Mouse (Mus musculus): Measurements from ENCODE around the gene Vwa3a. TPM values are rescaled to one million over a fixed set of nuclear protein-coding genes. Genes with fewer than 3 reads are reported as not detected.
"Not testable (repeated sequence)": the region's sequence is repeated elsewhere in the genome, so short reads cannot be mapped to it uniquely, and the experiment has no call there.

Gene Vwa3a
- 0.07 and 0.12 TPM in 2 replicates for polyA plus RNA-seq (2016; fragmentation: Nextera tagmentation; extraction: Ambion mirVana)

GRCm38 (mm10) chr7:120739018-120739417 is at the start of gene Vwa3a:
Gene Vwa3a, plus strand, starts transcription at chr7:120739318.
- peaks cover 15% of the 10 kb centered on the region for H3K4me1 ChIP-seq
- WGBS, result 78% methylated on average over 6 of the region's 6 CpGs
- DNase-seq (ENCODE audit: low spot score), result no peak

GRCm38 (mm10) chr7:120690634-120691033 is 48.5 kb upstream of the Vwa3a start:
- Histone ChIP-seq H3K9me3 (replicated peaks) (no peaks in the 10 kb centered on the region), H3K36me3 (peaks cover 26% of the 10 kb centered on the region), H3K27me3 (ENCODE audit: low read depth, poor library complexity, severe bottlenecking) (no peaks in the 10 kb centered on the region), H3K4me1 (peaks cover 8% of the 10 kb centered on the region), H3K27ac (replicated peaks) (no peak overlapping the region), H3K4me3 (no peak overlapping the region)
- no peak for DNase-seq (ENCODE audit: low spot score)
- 70% methylated on average over 4 of the region's 4 CpGs for WGBS

More at GRCm38 (mm10) chr7:120739018-120739417, at the start of gene Vwa3a:
- Histone ChIP-seq H3K27ac (replicated peaks) (peak within 1 kb of the TSS; percentile 52; the same call in 1 of the 2 replicates), H3K9me3 (replicated peaks) (no peaks in the 10 kb centered on the region), H3K4me3 (no peak within 1 kb of the TSS), H3K36me3 (peaks cover 6% of the 10 kb centered on the region), H3K27me3 (ENCODE audit: low read depth, poor library complexity, severe bottlenecking) (no peaks in the 10 kb centered on the region)

- peaks cover 36% of the 10 kb centered on the region for H3K36me3 ChIP-seq
- DNase-seq (ENCODE audit: low spot score), result no peak
- no peaks in the 10 kb centered on the region for H3K27me3 ChIP-seq (ENCODE audit: low read depth, poor library complexity, severe bottlenecking)
- peaks cover 10% of the 10 kb centered on the region for H3K4me1 ChIP-seq
- no peaks in the 10 kb centered on the region for H3K9me3 ChIP-seq (replicated peaks)
- 96% methylated on average over 5 of the region's 5 CpGs for WGBS
- no peak overlapping the region for H3K27ac ChIP-seq (replicated peaks)
- H3K4me3 ChIP-seq, result no peak overlapping the region
Observed at GRCm38 (mm10) chr7:120693831-120694375, 45.2 kb upstream of the Vwa3a start.

GRCm38 (mm10) chr7:120695196-120695595 is 43.9 kb upstream of the Vwa3a start:
- WGBS, result 32% methylated on average over 6 of the region's 6 CpGs
- H3K4me3 ChIP-seq, result no peak overlapping the region
- no peak for DNase-seq (ENCODE audit: low spot score)
- peaks cover 10% of the 10 kb centered on the region for H3K4me1 ChIP-seq
- H3K36me3 ChIP-seq, result peaks cover 33% of the 10 kb centered on the region
- H3K27me3 ChIP-seq (ENCODE audit: low read depth, poor library complexity, severe bottlenecking), result no peaks in the 10 kb centered on the region
- no peak overlapping the region for H3K27ac ChIP-seq (replicated peaks)
- no peaks in the 10 kb centered on the region for H3K9me3 ChIP-seq (replicated peaks)

GRCm38 (mm10) chr7:120695641-120696040 is 43.5 kb upstream of the Vwa3a start:
- Histone ChIP-seq H3K4me1 (peaks cover 10% of the 10 kb centered on the region), H3K36me3 (peaks cover 29% of the 10 kb centered on the region), H3K27me3 (ENCODE audit: low read depth, poor library complexity, severe bottlenecking) (no peaks in the 10 kb centered on the region), H3K9me3 (replicated peaks) (no peaks in the 10 kb centered on the region), H3K4me3 (no peak overlapping the region), H3K27ac (replicated peaks) (no peak overlapping the region)
- 71% methylated on average over 1 of the region's 1 CpGs for WGBS
- DNase-seq (ENCODE audit: low spot score), result no peak

- DNase-seq (ENCODE audit: low spot score), result no peak
- no peaks in the 10 kb centered on the region for H3K9me3 ChIP-seq (replicated peaks)
- WGBS, result 87% methylated on average over 2 of the region's 2 CpGs
- H3K27me3 ChIP-seq (ENCODE audit: low read depth, poor library complexity, severe bottlenecking), result no peaks in the 10 kb centered on the region
- H3K4me3 ChIP-seq, result no peak overlapping the region
- H3K4me1 ChIP-seq, result peaks cover 10% of the 10 kb centered on the region
- no peak overlapping the region for H3K27ac ChIP-seq (replicated peaks)
- H3K36me3 ChIP-seq, result peaks cover 22% of the 10 kb centered on the region
Observed at GRCm38 (mm10) chr7:120696331-120696730, 42.8 kb upstream of the Vwa3a start.

GRCm38 (mm10) chr7:120699586-120699985 is 39.5 kb upstream of the Vwa3a start:
- H3K9me3 ChIP-seq (replicated peaks), result no peaks in the 10 kb centered on the region
- H3K27ac ChIP-seq (replicated peaks), result no peak overlapping the region
- no peak overlapping the region for H3K4me3 ChIP-seq
- no peaks in the 10 kb centered on the region for H3K27me3 ChIP-seq (ENCODE audit: low read depth, poor library complexity, severe bottlenecking)
- 87% methylated on average over 6 of the region's 6 CpGs for WGBS
- no peak for DNase-seq (ENCODE audit: low spot score)
- H3K36me3 ChIP-seq, result peaks cover 11% of the 10 kb centered on the region
- H3K4me1 ChIP-seq, result peaks cover 10% of the 10 kb centered on the region

- no peaks in the 10 kb centered on the region for H3K9me3 ChIP-seq (replicated peaks)
- no peak for DNase-seq (ENCODE audit: low spot score)
- no peaks in the 10 kb centered on the region for H3K4me1 ChIP-seq
- no peak overlapping the region for H3K4me3 ChIP-seq
- no peak overlapping the region for H3K27ac ChIP-seq (replicated peaks)
- no peaks in the 10 kb centered on the region for H3K36me3 ChIP-seq
- WGBS, result 93% methylated on average over 3 of the region's 3 CpGs
- H3K27me3 ChIP-seq (ENCODE audit: low read depth, poor library complexity, severe bottlenecking), result no peaks in the 10 kb centered on the region
Observed at GRCm38 (mm10) chr7:120703888-120704287, 35.2 kb upstream of the Vwa3a start.

- WGBS, result 95% methylated on average over 2 of the region's 2 CpGs
- Histone ChIP-seq H3K4me3 (no peak overlapping the region), H3K9me3 (replicated peaks) (no peaks in the 10 kb centered on the region), H3K36me3 (peaks cover 11% of the 10 kb centered on the region), H3K27me3 (ENCODE audit: low read depth, poor library complexity, severe bottlenecking) (no peaks in the 10 kb centered on the region), H3K27ac (replicated peaks) (no peak overlapping the region), H3K4me1 (no peaks in the 10 kb centered on the region)
- DNase-seq (ENCODE audit: low spot score), result no peak
Observed at GRCm38 (mm10) chr7:120712071-120712470, 27.0 kb upstream of the Vwa3a start.

GRCm38 (mm10) chr7:120713225-120713624 is 25.9 kb upstream of the Vwa3a start:
- 93% methylated on average over 2 of the region's 2 CpGs for WGBS

GRCm38 (mm10) chr7:120713951-120714350 is 25.2 kb upstream of the Vwa3a start:
- H3K27ac ChIP-seq (replicated peaks); H3K4me1 ChIP-seq; H3K4me3 ChIP-seq; H3K27me3 ChIP-seq (ENCODE audit: low read depth, poor library complexity, severe bottlenecking); DNase-seq (ENCODE audit: low spot score); H3K9me3 ChIP-seq (replicated peaks): not testable (repeated sequence)
- H3K36me3 ChIP-seq, result peaks cover 11% of the 10 kb centered on the region
- 96% methylated on average over 11 of the region's 11 CpGs for WGBS

More at GRCm38 (mm10) chr7:120713225-120713624, 25.9 kb upstream of the Vwa3a start:
- Histone ChIP-seq H3K9me3 (replicated peaks) (no peaks in the 10 kb centered on the region), H3K27ac (replicated peaks) (no peak overlapping the region), H3K4me1 (no peaks in the 10 kb centered on the region), H3K27me3 (ENCODE audit: low read depth, poor library complexity, severe bottlenecking) (no peaks in the 10 kb centered on the region), H3K36me3 (peaks cover 11% of the 10 kb centered on the region), H3K4me3 (no peak overlapping the region)
- DNase-seq (ENCODE audit: low spot score), result no peak

- Histone ChIP-seq H3K36me3 (peaks cover 23% of the 10 kb centered on the region), H3K9me3 (replicated peaks) (no peaks in the 10 kb centered on the region), H3K27me3 (ENCODE audit: low read depth, poor library complexity, severe bottlenecking) (no peaks in the 10 kb centered on the region), H3K27ac (replicated peaks) (no peak overlapping the region), H3K4me1 (peaks cover under 1% of the 10 kb centered on the region), H3K4me3 (no peak overlapping the region)
- 88% methylated on average over 2 of the region's 2 CpGs for WGBS
- DNase-seq (ENCODE audit: low spot score), result no peak
Observed at GRCm38 (mm10) chr7:120717261-120717660, 21.9 kb upstream of the Vwa3a start.

- no peak overlapping the region for H3K4me3 ChIP-seq
- H3K9me3 ChIP-seq (replicated peaks), result no peaks in the 10 kb centered on the region
- peaks cover 16% of the 10 kb centered on the region for H3K36me3 ChIP-seq
- WGBS, result 91% methylated on average over 5 of the region's 5 CpGs
- no peak overlapping the region for H3K27ac ChIP-seq (replicated peaks)
- DNase-seq (ENCODE audit: low spot score), result no peak
- peaks cover 14% of the 10 kb centered on the region for H3K4me1 ChIP-seq
- no peaks in the 10 kb centered on the region for H3K27me3 ChIP-seq (ENCODE audit: low read depth, poor library complexity, severe bottlenecking)
Observed at GRCm38 (mm10) chr7:120721051-120721450, 18.1 kb upstream of the Vwa3a start.
